Mouse (Mus musculus) ES-E14 (cell line): ENCODE results near the gene Ddr1. TPM values are rescaled to one million over a fixed set of nuclear protein-coding genes. Genes with fewer than 3 reads are reported as not detected.

ENCODE experiments used
- DNase-seq: peaks from one replicate; pipeline ENCODE4 v3.0.0-alpha.2; 2013; ENCODE audit warnings: low read depth, low spot score
- H3K27ac ChIP-seq: 2 replicates; pipeline ENCODE4 v1.5.1; 2012; ENCODE audit warnings: low read depth, mild to moderate bottlenecking, low read length, moderate library complexity, mixed read lengths; ENCODE audit not compliant: poor library complexity, insufficient read depth, severe bottlenecking
- H3K36me3 ChIP-seq: 2 replicates; pipeline ENCODE4 v1.6.1; 2012; ENCODE audit warnings: mild to moderate bottlenecking, low read length, moderate library complexity, mixed read lengths; ENCODE audit not compliant: control insufficient read depth, poor library complexity, insufficient read depth, severe bottlenecking
- H3K4me1 ChIP-seq, 2 experiments: fragments of 150-350 bp in 1 of 2; sonication (generic) in 1 of 2; 2 replicates each; pipeline ENCODE4 v1.6.1; 2012; ENCODE audit warnings: low read length in 2 of 2, mild to moderate bottlenecking in 1 of 2, mixed read lengths in 1 of 2; ENCODE audit not compliant: control insufficient read depth in 2 of 2, insufficient read depth in 2 of 2, poor library complexity in 1 of 2
- H3K4me3 ChIP-seq, 2 experiments: fragments of 150-350 bp in 1 of 2; sonication (generic) in 1 of 2; 2 replicates each; pipeline ENCODE4 v1.5.1; 2012; ENCODE audit warnings: low read length in 2 of 2, low read depth in 1 of 2, mild to moderate bottlenecking in 1 of 2, mixed read lengths in 1 of 2; ENCODE audit not compliant: insufficient read depth in 1 of 2, poor library complexity in 1 of 2, severe bottlenecking in 1 of 2
- H3K9ac ChIP-seq: 2 replicates; pipeline ENCODE4 v1.6.1; 2012; ENCODE audit warnings: low read depth, mild to moderate bottlenecking, low read length, mixed read lengths; ENCODE audit not compliant: poor library complexity, insufficient read depth, severe bottlenecking
- H3K9me3 ChIP-seq: fragments of 150-350 bp; sonication (generic); 2 replicates; pipeline ENCODE4 v1.6.1; 2012; ENCODE audit warnings: low read depth, mild to moderate bottlenecking, low read length; ENCODE audit not compliant: control insufficient read depth, insufficient read depth
- CHD2 ChIP-seq: IDR thresholded peaks from 2 replicates; pipeline ENCODE4 v1.6.1; 2014; ENCODE audit warnings: mild to moderate bottlenecking, low read depth, low read length, inconsistent platforms
- HCFC1 ChIP-seq: IDR thresholded peaks from 2 replicates; pipeline ENCODE4 v1.6.1; 2012; ENCODE audit warnings: low read length, inconsistent platforms, borderline replicate concordance; ENCODE audit not compliant: insufficient read depth
- MAFK ChIP-seq: IDR thresholded peaks from 2 replicates; pipeline ENCODE4 v1.6.1; 2014; ENCODE audit warnings: mild to moderate bottlenecking, low read depth, low read length, inconsistent platforms; ENCODE audit not compliant: insufficient read depth
- ZC3H11A ChIP-seq: IDR thresholded peaks from 2 replicates; pipeline ENCODE4 v1.6.1; 2012; ENCODE audit warnings: low read depth, mild to moderate bottlenecking, inconsistent platforms, low read length, borderline replicate concordance
- ZNF384 ChIP-seq: IDR thresholded peaks from 2 replicates; pipeline ENCODE4 v1.6.1; 2012; ENCODE audit warnings: low read depth, low read length, inconsistent platforms
- in situ Hi-C, 2 experiments: fragments of 600-800 bp; cut with MboI; formaldehyde crosslinking; loops; one replicate each; pipeline ENCODE4 v1.15.1; 2025; ENCODE audit warnings: low sequenced_read_pairs in 2 of 2, inconsistent platforms in 1 of 2; ENCODE audit not compliant: unreplicated experiment in 2 of 2
- total RNA-seq: library from RNA; depleted of rRNA; stranded (reverse); fragments of 300-350 nt; gene quantifications from 2 replicates; pipeline ENCODE4 v1.2.3, GENCODE M21; 2012

Ddr1 gene
- total RNA-seq, 1 experiment, result 46.0 TPM

DNA sequence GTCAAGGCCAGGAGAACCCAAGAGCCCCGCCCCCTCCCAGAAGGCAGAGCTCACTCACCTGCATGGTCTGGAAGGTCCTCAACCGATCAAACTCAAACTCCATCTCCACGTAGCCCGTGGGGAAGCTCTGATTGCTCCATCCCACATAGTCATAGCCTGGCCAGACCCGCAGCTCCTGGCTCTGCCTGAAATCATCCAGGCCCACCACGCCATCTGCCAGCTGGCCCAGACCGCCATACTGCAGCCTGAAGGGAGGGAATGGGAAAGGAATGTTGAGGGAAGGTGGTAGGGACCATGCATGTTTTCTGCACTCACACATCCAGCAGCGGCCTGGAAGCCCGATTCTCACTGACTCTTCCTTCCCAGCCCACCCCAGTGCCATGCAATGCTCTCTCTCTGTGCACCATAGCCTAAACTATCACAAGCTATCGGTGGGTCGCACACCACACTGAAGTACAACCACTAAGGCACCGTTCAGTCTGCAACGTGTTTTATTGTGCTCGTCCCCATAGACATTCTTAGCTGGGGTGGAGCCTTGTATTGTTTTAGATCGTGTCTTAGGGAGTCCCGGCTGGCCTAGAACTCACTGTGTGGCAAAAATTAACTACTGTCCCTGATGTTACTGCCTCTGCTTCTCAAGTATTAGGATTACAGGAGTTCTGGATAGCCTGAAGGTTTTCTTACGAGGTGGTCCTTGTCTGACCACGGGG lies 14.3 kb downstream of the Ddr1 start:
- peak overlapping the region in 1 of 2 experiments; percentile 14; a peak in 3 of 4 replicates for H3K4me3 ChIP-seq
- H3K27ac ChIP-seq, result no peak overlapping the region
- H3K9me3 ChIP-seq, result no peaks in the 10 kb centered on the region
- H3K9ac ChIP-seq, result peak overlapping the region; percentile 15
- in situ Hi-C loops, result no loop called here
- peaks cover 15% of the 10 kb centered on the region; the same call in 1 of the 2 replicates for H3K36me3 ChIP-seq
- no peak for DNase-seq
- TF ChIP-seq HCFC1, result no peak
- TF ChIP-seq MAFK, result no peak
- TF ChIP-seq CHD2, result no peak
- peaks cover 2 to 12% of the 10 kb centered on the region in 2 experiments; a peak in 3 of 4 replicates for H3K4me1 ChIP-seq

DNA sequence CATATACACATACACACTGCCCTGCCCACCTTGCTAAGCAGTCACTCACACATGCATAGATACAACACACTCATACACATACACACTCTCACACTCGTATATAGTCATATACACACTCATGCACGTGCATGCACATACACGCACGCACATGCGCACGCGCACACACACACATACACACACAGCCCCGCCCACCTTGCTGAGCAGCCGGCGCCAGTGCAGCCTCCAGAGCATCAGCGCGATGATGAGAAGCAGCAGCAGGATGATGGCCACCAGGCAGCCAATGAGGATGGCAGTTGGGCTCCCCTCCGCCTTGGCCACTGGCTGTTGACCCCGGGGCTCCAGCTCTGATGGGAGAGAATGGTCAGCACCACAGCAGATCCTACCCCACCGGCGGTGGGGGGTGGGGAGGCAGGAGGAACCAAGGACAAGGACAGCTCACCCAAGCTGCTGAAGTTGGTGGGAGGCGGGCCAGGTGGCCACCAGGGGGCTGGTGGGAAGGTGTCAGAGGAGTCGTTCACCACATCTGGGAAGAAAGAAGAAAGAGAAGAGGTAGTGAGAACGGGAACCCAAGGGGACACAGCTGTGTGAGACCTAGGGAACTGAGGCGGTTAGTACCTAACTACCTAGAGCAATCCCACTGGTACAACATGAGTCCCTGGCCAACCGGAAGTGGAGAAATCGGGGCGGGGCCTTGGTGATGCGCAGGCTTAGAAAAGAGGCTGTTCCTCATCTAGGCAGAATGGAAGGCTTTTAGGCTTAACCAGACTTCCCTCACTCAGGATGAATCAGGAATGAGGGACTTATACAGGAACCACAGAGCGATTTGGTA lies 15.9 kb downstream of the Ddr1 start:
- H3K36me3 ChIP-seq, result peaks cover 18% of the 10 kb centered on the region; the same call in 1 of the 2 replicates
- in situ Hi-C loops, result no loop called here
- no peak for TF ChIP-seq MAFK
- no peak for TF ChIP-seq ZC3H11A
- TF ChIP-seq ZNF384, result no peak
- TF ChIP-seq HCFC1, result no peak
- TF ChIP-seq CHD2, result no peak

DNA sequence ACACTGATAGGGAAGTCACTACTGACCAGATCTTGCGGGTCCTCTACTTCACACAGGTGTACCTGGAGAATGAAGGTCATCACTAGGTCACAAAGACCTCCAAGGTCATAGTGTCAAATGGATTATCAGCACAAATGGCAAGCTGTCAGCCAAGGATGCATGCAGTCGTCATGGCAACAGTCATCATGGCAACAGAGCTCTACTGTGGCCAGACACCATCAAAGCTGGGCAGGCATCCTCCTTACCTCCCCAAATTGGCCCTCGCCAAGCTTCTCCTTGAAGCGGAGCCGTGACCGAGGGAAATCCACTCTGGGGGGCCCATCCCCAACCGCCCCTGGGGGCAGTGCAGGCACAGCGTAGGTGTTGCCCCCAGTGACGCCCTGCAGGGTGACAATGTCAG lies 19.4 kb downstream of the Ddr1 start:
- Histone ChIP-seq H3K36me3 (peaks cover 22% of the 10 kb centered on the region; the same call in 1 of the 2 replicates), H3K27ac (no peak overlapping the region)
- in situ Hi-C loops, result no loop called here

More for the DNA sequence above, 15.9 kb downstream of the Ddr1 start:
- no peak overlapping the region for H3K27ac ChIP-seq
- H3K9ac ChIP-seq, result 0 out of 2 replicates have a peak overlapping the region, but pooled peaks have one; percentile 29
- peaks cover 2 to 12% of the 10 kb centered on the region in 2 experiments; a peak in 3 of 4 replicates for H3K4me1 ChIP-seq
- H3K9me3 ChIP-seq, result no peaks in the 10 kb centered on the region
- no peak for DNase-seq
- peak overlapping the region in 1 of 2 experiments; percentile 24; a peak in 2 of 4 replicates for H3K4me3 ChIP-seq

DNA sequence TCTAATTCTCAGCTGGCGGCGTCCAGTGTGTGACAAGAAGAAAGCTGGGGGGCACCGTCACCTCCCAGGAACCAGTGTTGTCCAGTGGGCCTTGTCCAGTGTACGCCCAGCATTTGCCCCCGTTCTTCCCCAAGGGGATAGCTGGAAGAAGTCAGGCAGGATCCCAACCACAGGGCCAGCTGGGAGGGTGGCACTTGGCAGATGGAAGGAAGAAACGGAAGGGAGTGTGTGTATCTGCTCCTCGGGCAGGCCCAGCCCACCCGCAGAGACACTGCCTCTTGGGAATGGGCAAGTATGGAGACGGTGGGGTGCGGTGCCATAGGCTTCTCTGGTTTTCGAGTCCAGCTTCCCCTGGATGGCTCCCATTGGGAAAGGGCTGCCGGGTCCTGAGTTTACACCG lies 22.4 kb downstream of the Ddr1 start:
- no peak overlapping the region for H3K27ac ChIP-seq
- peaks cover 0 to 7% of the 10 kb centered on the region in 2 experiments; a peak in 2 of 4 replicates for H3K4me1 ChIP-seq
- H3K9ac ChIP-seq, result peak overlapping the region; percentile 12
- H3K36me3 ChIP-seq, result peaks cover 9% of the 10 kb centered on the region; the same call in 1 of the 2 replicates
- no peak for DNase-seq
- no peaks in the 10 kb centered on the region for H3K9me3 ChIP-seq
- H3K4me3 ChIP-seq, result peak overlapping the region; percentile 39 to 53
- in situ Hi-C loops, result no loop called here
- TF ChIP-seq HCFC1, result no peak
- no peak for TF ChIP-seq ZC3H11A
- TF ChIP-seq MAFK, result no peak
- TF ChIP-seq CHD2, result no peak
- no peak for TF ChIP-seq ZNF384

More for the DNA sequence above, 19.4 kb downstream of the Ddr1 start:
- no peaks in the 10 kb centered on the region for H3K9me3 ChIP-seq
- peaks cover 0 to 14% of the 10 kb centered on the region in 2 experiments; a peak in 2 of 4 replicates for H3K4me1 ChIP-seq
- H3K9ac ChIP-seq, result no peak overlapping the region
- TF ChIP-seq ZC3H11A (no peak), ZNF384 (no peak), HCFC1 (no peak), CHD2 (no peak), MAFK (no peak)
- H3K4me3 ChIP-seq, result no peak overlapping the region
- no peak for DNase-seq
